Mouse (Mus musculus) c-Kit-positive CD71-positive TER-119-negative erythroid progenitor cells, embryonic 14.5 days (primary cell): Measurements from ENCODE around the gene Klhl29.
"Not testable (repeated sequence)": the region's sequence is repeated elsewhere in the genome, so short reads cannot be mapped to it uniquely, and the experiment has no call there.

Experiments
- DNase-seq: peaks from one replicate; pipeline ENCODE4 v3.0.0-alpha.2; 2013; ENCODE audit warnings: low read depth

Klhl29 gene

GRCm38 (mm10) chr12:5358497-5358896, 17.0 kb downstream of the Klhl29 start:
- no peak for DNase-seq

- DNase-seq = no peak
These were observed 22.1 kb downstream of the Klhl29 start for GRCm38 (mm10) chr12:5353416-5353815.

- no peak for DNase-seq
These were observed 22.7 kb downstream of the Klhl29 start for GRCm38 (mm10) chr12:5352771-5353170.

- no peak for DNase-seq
These were observed 24.8 kb downstream of the Klhl29 start for GRCm38 (mm10) chr12:5350491-5351285.

- DNase-seq = no peak
These were observed 30.4 kb downstream of the Klhl29 start for GRCm38 (mm10) chr12:5345088-5345487.

GRCm38 (mm10) chr12:5344457-5344856, 31.0 kb downstream of the Klhl29 start:
- not testable (repeated sequence) for DNase-seq

GRCm38 (mm10) chr12:5340151-5340603, 35.3 kb downstream of the Klhl29 start:
- no peak for DNase-seq

GRCm38 (mm10) chr12:5336927-5337712, 38.4 kb downstream of the Klhl29 start:
- no peak for DNase-seq

- DNase-seq = no peak
These were observed 39.2 kb downstream of the Klhl29 start for GRCm38 (mm10) chr12:5336331-5336730.

GRCm38 (mm10) chr12:5334956-5335355, 40.5 kb downstream of the Klhl29 start:
- no peak for DNase-seq

- no peak for DNase-seq
These were observed 41.3 kb downstream of the Klhl29 start for GRCm38 (mm10) chr12:5334175-5334574.

GRCm38 (mm10) chr12:5331810-5332484, 43.5 kb downstream of the Klhl29 start:
- no peak for DNase-seq

GRCm38 (mm10) chr12:5330496-5331070, 44.9 kb downstream of the Klhl29 start:
- DNase-seq = no peak

- no peak for DNase-seq
These were observed 52.9 kb downstream of the Klhl29 start for GRCm38 (mm10) chr12:5322444-5323087.

- DNase-seq = no peak
These were observed 54.5 kb downstream of the Klhl29 start for GRCm38 (mm10) chr12:5321017-5321416.

- no peak for DNase-seq
These were observed 56.0 kb downstream of the Klhl29 start for GRCm38 (mm10) chr12:5319359-5319973.

GRCm38 (mm10) chr12:5316029-5316567, 59.4 kb downstream of the Klhl29 start:
- DNase-seq = no peak

- no peak for DNase-seq
These were observed 67.6 kb downstream of the Klhl29 start for GRCm38 (mm10) chr12:5307923-5308322.

GRCm38 (mm10) chr12:5305466-5305865, 70.0 kb downstream of the Klhl29 start:
- no peak for DNase-seq

- no peak for DNase-seq
These were observed 71.6 kb downstream of the Klhl29 start for GRCm38 (mm10) chr12:5303912-5304311.

GRCm38 (mm10) chr12:5303100-5303499, 72.4 kb downstream of the Klhl29 start:
- DNase-seq = no peak
